Mouse (Mus musculus): ENCODE data around the gene Ift122. TPM values are rescaled to one million over a fixed set of nuclear protein-coding genes. Genes with fewer than 3 reads are reported as not detected.

The Ift122 gene
- polyA plus RNA-seq, 1 experiment, result 0.02 TPM

GRCm38 (mm10) chr6:115884018-115884417, 30.7 kb downstream of the Ift122 start:
- no peaks in the 10 kb centered on the region; the same call in 1 of the 2 replicates for H3K36me3 ChIP-seq (ENCODE audit: control insufficient read depth)
- TF ChIP-seq TAL1 (IDR thresholded peaks at IDR 0.05; ENCODE audit: low read length) (no peak), GATA1 (IDR thresholded peaks at IDR 0.05; ENCODE audit: low read length) (no peak)

DNA sequence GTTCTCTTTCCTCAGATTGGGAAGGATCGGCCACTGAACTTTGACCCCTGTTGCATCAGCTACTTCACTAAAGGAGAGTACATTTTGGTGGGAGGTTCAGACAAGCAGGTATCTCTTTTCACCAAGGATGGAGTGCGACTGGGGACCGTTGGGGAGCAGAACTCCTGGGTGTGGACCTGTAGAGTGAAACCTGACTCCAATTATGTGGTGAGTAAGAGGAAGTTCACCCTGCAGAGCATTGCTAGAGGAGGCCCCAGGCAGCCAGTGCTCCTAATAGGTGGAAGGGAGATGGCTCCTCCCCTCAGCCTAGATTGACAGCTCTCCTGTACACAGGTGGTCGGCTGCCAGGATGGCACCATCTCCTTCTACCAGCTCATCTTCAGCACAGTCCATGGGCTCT, 33.6 kb downstream of the Ift122 start:
- no peaks in the 10 kb centered on the region for H3K27me3 ChIP-seq (ENCODE audit: control insufficient read depth)
- 0 out of 2 replicates have a peak, but pooled peaks cover 2% of the 10 kb centered on the region for H3K9me3 ChIP-seq (ENCODE audit: control insufficient read depth, low read length)
- H3K4me3 ChIP-seq (replicated peaks), result no peak overlapping the region
- H3K36me3 ChIP-seq (ENCODE audit: control insufficient read depth), result no peaks in the 10 kb centered on the region; the same call in 1 of the 2 replicates
- H3K4me1 ChIP-seq (ENCODE audit: control insufficient read depth), result no peaks in the 10 kb centered on the region
- TF ChIP-seq GATA1 (IDR thresholded peaks at IDR 0.05; ENCODE audit: low read length) (no peak), TAL1 (IDR thresholded peaks at IDR 0.05; ENCODE audit: low read length) (no peak)

More at GRCm38 (mm10) chr6:115884018-115884417, 30.7 kb downstream of the Ift122 start:
- Histone ChIP-seq H3K4me3 (replicated peaks) (no peak overlapping the region), H3K4me1 (ENCODE audit: control insufficient read depth) (no peaks in the 10 kb centered on the region), H3K27me3 (ENCODE audit: control insufficient read depth) (no peaks in the 10 kb centered on the region), H3K9me3 (ENCODE audit: control insufficient read depth, low read length) (0 out of 2 replicates have a peak, but pooled peaks cover 2% of the 10 kb centered on the region)

DNA sequence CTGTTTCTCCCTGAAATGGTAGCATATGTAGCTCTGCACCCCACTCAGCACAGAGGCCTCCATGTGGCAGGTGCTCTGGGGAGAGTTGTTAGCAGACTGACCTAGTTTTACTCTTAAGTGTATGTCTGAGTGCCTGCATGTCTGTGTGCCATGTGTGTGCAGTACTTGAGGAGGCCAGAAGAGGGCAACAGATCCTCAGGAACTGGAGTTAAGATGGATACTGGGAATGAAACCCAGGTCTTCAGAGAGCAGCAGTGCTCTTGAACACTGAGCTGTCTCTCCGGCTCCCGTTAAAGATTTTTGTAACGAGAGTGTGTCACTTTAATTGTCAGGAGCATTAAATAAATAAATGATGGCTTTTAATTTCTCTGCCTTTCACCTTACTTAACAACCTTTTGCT, 35.0 kb downstream of the Ift122 start:
- no peaks in the 10 kb centered on the region for H3K4me1 ChIP-seq (ENCODE audit: control insufficient read depth)
- no peaks in the 10 kb centered on the region; the same call in 1 of the 2 replicates for H3K36me3 ChIP-seq (ENCODE audit: control insufficient read depth)
- no peak overlapping the region for H3K4me3 ChIP-seq (replicated peaks)
- TF ChIP-seq TAL1 (IDR thresholded peaks at IDR 0.05; ENCODE audit: low read length) (no peak), GATA1 (IDR thresholded peaks at IDR 0.05; ENCODE audit: low read length) (no peak)
- 0 out of 2 replicates have a peak, but pooled peaks cover 2% of the 10 kb centered on the region for H3K9me3 ChIP-seq (ENCODE audit: control insufficient read depth, low read length)
- H3K27me3 ChIP-seq (ENCODE audit: control insufficient read depth), result no peaks in the 10 kb centered on the region

- no peaks in the 10 kb centered on the region; the same call in 1 of the 2 replicates for H3K36me3 ChIP-seq (ENCODE audit: control insufficient read depth)
- H3K27me3 ChIP-seq (ENCODE audit: control insufficient read depth), result no peaks in the 10 kb centered on the region
- H3K9me3 ChIP-seq (ENCODE audit: control insufficient read depth, low read length), result 0 out of 2 replicates have a peak, but pooled peaks cover 2% of the 10 kb centered on the region
- H3K4me1 ChIP-seq (ENCODE audit: control insufficient read depth), result no peaks in the 10 kb centered on the region
- H3K4me3 ChIP-seq (replicated peaks), result no peak overlapping the region
- TF ChIP-seq GATA1 (IDR thresholded peaks at IDR 0.05; ENCODE audit: low read length) (no peak), TAL1 (IDR thresholded peaks at IDR 0.05; ENCODE audit: low read length) (no peak)
Measured at GRCm38 (mm10) chr6:115890601-115891000, 37.3 kb downstream of the Ift122 start.

GRCm38 (mm10) chr6:115891061-115891460, 37.8 kb downstream of the Ift122 start:
- TF ChIP-seq TAL1 (IDR thresholded peaks at IDR 0.05; ENCODE audit: low read length) (no peak), GATA1 (IDR thresholded peaks at IDR 0.05; ENCODE audit: low read length) (no peak)
- no peak overlapping the region for H3K4me3 ChIP-seq (replicated peaks)
- H3K4me1 ChIP-seq (ENCODE audit: control insufficient read depth), result no peaks in the 10 kb centered on the region
- 0 out of 2 replicates have a peak, but pooled peaks cover 2% of the 10 kb centered on the region for H3K9me3 ChIP-seq (ENCODE audit: control insufficient read depth, low read length)
- H3K36me3 ChIP-seq (ENCODE audit: control insufficient read depth), result no peaks in the 10 kb centered on the region; the same call in 1 of the 2 replicates
- H3K27me3 ChIP-seq (ENCODE audit: control insufficient read depth), result no peaks in the 10 kb centered on the region

GRCm38 (mm10) chr6:115891497-115892061, 38.3 kb downstream of the Ift122 start:
- H3K27me3 ChIP-seq (ENCODE audit: control insufficient read depth), result no peaks in the 10 kb centered on the region

GRCm38 (mm10) chr6:115892363-115892762, 39.1 kb downstream of the Ift122 start:
- Histone ChIP-seq H3K36me3 (ENCODE audit: control insufficient read depth) (no peaks in the 10 kb centered on the region; the same call in 1 of the 2 replicates), H3K27me3 (ENCODE audit: control insufficient read depth) (no peaks in the 10 kb centered on the region), H3K4me3 (replicated peaks) (no peak overlapping the region), H3K4me1 (ENCODE audit: control insufficient read depth) (no peaks in the 10 kb centered on the region), H3K9me3 (ENCODE audit: control insufficient read depth, low read length) (0 out of 2 replicates have a peak, but pooled peaks cover 2% of the 10 kb centered on the region)
- no peak for TF ChIP-seq TAL1 (IDR thresholded peaks at IDR 0.05; ENCODE audit: low read length)

More at GRCm38 (mm10) chr6:115891497-115892061, 38.3 kb downstream of the Ift122 start:
- Histone ChIP-seq H3K36me3 (ENCODE audit: control insufficient read depth) (no peaks in the 10 kb centered on the region; the same call in 1 of the 2 replicates), H3K9me3 (ENCODE audit: control insufficient read depth, low read length) (0 out of 2 replicates have a peak, but pooled peaks cover 2% of the 10 kb centered on the region), H3K4me1 (ENCODE audit: control insufficient read depth) (no peaks in the 10 kb centered on the region), H3K4me3 (replicated peaks) (no peak overlapping the region)
- no peak for TF ChIP-seq TAL1 (IDR thresholded peaks at IDR 0.05; ENCODE audit: low read length)

DNA sequence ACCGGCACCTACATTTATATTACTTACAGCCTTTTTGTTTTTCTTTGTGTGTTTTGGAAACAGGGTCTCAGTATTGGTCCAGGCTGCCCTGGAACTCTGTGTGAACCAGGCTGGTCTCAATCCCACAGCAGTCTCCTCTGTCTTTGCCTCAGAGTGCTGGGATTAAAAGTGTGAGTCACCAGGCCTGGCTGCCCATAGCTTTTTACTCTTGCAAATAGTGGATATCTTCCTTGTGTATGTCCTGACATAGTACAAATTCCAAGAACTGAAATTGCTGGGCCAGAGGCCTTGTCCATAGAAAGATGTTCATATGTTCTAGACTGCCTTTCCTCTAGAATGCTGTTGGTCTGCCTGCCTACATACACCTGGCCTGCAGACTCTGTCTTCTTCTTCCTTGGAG, 43.1 kb downstream of the Ift122 start:
- H3K4me1 ChIP-seq (ENCODE audit: control insufficient read depth), result no peaks in the 10 kb centered on the region
- no peaks in the 10 kb centered on the region for H3K9me3 ChIP-seq (ENCODE audit: control insufficient read depth, low read length)
- TF ChIP-seq GATA1 (IDR thresholded peaks at IDR 0.05; ENCODE audit: low read length), result no peak
- TF ChIP-seq TAL1 (IDR thresholded peaks at IDR 0.05; ENCODE audit: low read length), result no peak
- no peak overlapping the region for H3K4me3 ChIP-seq (replicated peaks)
- H3K27me3 ChIP-seq (ENCODE audit: control insufficient read depth), result no peaks in the 10 kb centered on the region
- H3K36me3 ChIP-seq (ENCODE audit: control insufficient read depth), result no peaks in the 10 kb centered on the region; the same call in 1 of the 2 replicates

GRCm38 (mm10) chr6:115897117-115897516, 43.8 kb downstream of the Ift122 start:
- Histone ChIP-seq H3K36me3 (ENCODE audit: control insufficient read depth) (no peaks in the 10 kb centered on the region; the same call in 1 of the 2 replicates), H3K9me3 (ENCODE audit: control insufficient read depth, low read length) (no peaks in the 10 kb centered on the region), H3K27me3 (ENCODE audit: control insufficient read depth) (no peaks in the 10 kb centered on the region), H3K4me3 (replicated peaks) (no peak overlapping the region), H3K4me1 (ENCODE audit: control insufficient read depth) (no peaks in the 10 kb centered on the region)
- TF ChIP-seq GATA1 (IDR thresholded peaks at IDR 0.05; ENCODE audit: low read length), result no peak
- TF ChIP-seq TAL1 (IDR thresholded peaks at IDR 0.05; ENCODE audit: low read length), result no peak

Measured in erythroblast, embryonic 14.5 days (primary cell).